Mouse (Mus musculus) cerebellum, adult 11 months (tissue): ENCODE measurements at regions not wholly inside any gene's neighbourhood (a gene's known extent, or its start where the extent isn't known, plus 50 kb on each side); places are given as distances from the start of the nearest gene placed in this dataset.
A peak's percentile ranks its signal among the peaks of the same experiment; 100 is the strongest.

Experiments used
- DNase-seq: peaks from one replicate; pipeline ENCODE4 v3.0.0; 2022

DNA sequence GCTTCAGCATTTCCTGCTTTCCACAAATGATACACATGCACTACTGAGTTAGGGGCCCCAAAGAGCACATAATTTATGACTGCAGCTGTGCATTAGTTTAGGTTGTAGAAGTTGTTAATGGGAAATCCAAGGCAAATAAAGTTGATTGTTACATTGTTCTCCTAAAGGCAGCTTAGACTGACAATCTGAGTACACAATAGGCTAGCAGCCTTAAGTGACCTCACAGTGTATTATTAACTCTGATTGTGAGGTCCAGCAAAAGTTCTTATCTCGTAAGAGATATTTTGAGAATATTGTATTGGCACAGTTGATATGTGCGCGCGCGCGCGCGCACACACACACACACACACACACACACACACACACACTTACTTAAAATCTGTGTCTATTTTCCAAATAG lies 70.5 kb upstream of the Yae1d1 start:
- no peak for DNase-seq

DNA sequence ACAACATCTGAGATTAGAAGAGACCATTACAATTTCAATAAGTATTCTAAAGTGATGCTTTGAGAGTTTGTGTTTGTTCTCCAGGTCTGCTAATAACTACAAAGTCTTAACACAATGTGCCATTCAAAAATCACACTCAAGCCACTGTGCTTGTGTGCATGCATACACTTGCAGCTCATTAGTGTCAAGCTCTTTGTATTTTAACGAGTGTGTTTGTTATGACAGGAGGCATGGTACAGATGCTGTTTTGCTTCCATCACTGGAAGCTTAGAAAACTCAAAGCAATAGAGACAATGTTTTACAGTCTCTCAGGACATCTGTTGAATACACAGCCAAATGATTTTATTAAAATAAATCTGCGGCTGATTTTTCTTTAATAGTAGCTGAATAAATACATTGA lies 67.1 kb upstream of the Yae1d1 start:
- no peak for DNase-seq

DNA sequence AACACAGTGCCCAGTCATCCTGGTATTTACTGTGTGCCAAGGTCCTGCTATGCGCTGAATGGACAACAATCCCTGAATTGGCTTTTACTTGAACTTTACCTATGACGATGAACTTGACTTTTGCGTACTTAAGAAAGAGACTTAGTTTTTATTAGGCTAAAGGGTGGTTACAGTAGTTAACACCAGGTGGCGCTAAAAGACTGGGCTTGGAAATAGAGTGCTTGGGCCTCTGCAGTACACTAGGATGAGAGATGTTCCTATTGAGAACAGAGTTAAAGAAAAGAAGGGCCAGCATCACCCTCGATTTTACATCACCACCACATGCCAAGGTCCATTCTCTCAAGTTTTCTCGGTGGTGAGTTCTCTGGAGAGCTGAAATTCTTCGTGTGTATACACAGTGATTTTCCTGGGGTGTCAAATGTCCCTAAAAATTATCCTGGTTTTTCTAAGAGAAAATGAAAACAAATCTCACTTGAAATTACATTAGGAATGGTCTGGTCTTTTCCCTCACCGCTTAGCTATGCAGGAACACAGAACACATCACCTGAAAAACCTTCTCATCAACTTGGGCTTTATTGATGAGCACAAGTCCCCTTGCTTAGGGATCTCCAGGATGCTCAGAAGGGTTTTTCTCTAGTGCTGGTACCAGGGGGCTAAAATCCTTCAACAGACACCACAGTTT lies 64.2 kb upstream of the Yae1d1 start:
- peak; percentile 29 for DNase-seq

DNA sequence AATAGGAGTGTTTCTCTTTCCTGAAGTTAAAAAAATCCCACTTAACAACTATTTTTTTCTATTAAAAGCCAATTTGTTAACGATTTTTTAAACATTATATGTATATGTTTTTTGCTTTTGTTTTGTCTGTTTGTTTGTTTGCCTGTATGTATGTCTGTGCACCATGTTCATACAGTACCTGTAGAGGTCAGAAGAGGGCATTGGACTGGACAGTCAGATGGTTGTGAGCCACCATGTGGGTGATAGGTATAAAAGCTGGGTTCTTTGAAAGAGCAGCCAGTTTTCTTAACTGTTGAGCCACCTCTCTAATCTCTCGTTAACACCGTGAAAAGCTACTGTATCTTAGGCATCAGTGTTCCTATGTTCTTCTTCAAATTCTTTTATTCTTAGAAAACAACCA lies 63.7 kb upstream of the Yae1d1 start:
- DNase-seq: no peak

DNA sequence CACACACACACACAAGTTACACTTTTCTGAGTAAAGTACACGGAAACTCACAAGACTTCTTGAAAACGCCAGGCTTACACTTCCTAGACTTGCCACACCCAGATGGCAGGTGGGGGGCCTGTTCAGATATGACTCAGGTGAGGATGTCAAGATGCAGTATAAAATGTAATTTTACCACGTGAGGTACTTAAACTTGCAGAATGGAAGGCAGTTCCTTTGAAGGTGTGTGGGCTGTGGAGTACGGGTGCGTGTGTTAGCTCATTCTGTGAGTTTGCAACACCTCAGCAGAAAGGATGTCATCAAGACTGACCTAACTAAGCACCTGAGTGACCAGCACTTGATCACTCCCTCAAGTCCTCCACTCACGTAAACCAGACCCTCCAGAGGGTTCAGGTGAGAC lies 50.0 kb upstream of the Yae1d1 start:
- no peak for DNase-seq
